Mouse (Mus musculus): Measurements from ENCODE around the gene Dhx8. TPM values are rescaled to one million over a fixed set of nuclear protein-coding genes. Genes with fewer than 3 reads are reported as not detected.
A peak's percentile ranks its signal among the peaks of the same experiment; 100 is the strongest.

The Dhx8 gene
- polyA plus RNA-seq, 1 experiment from 2014 or later, result 24.8 TPM

- DNase-seq (ENCODE audit: low read depth, low spot score), result no peak
- POLR2A ChIA-PET, result no interaction called here
- in situ Hi-C loops (cut with MboI; ENCODE audit: low pct_unique_long_range_greater_than_20kb), result no loop called here
These were observed 39.7 kb downstream of the Dhx8 start for GRCm38 (mm10) chr11:101772449-101772848.

GRCm38 (mm10) chr11:101776846-101777245 lies 44.1 kb downstream of the Dhx8 start:
- in situ Hi-C loops (cut with MboI; ENCODE audit: low pct_unique_long_range_greater_than_20kb), result no loop called here
- ATAC-seq, result no peak
- H3K27me3 ChIP-seq, result no peaks in the 10 kb centered on the region
- POLR2A ChIA-PET, result interaction anchor here (1.3 kb wide), 1 partner anchor 11 kb away, joined by 3 read pairs; no protein-coding TSS in a partner anchor
- CTCF ChIA-PET, result no interaction called here
- no peak for DNase-seq (ENCODE audit: low read depth, low spot score)
- TF ChIP-seq CTCF (IDR thresholded peaks at IDR 0.05), result no peak

More at GRCm38 (mm10) chr11:101772449-101772848, 39.7 kb downstream of the Dhx8 start:
- CTCF ChIA-PET, result no interaction called here
- no peak for TF ChIP-seq CTCF (IDR thresholded peaks at IDR 0.05)
- no peaks in the 10 kb centered on the region for H3K27me3 ChIP-seq
- ATAC-seq, result no peak

- ChIA-PET CTCF (interaction anchor here (1.1 kb wide), 1 partner anchor 30 kb away, joined by 3 read pairs; no protein-coding TSS in a partner anchor), POLR2A (no interaction called here)
- DNase-seq (ENCODE audit: low read depth, low spot score) (no peak), ATAC-seq (no peak)
- H3K27me3 ChIP-seq, result peaks cover 14% of the 10 kb centered on the region
- TF ChIP-seq CTCF (IDR thresholded peaks at IDR 0.05), result no peak
- in situ Hi-C loops (cut with MboI; ENCODE audit: low pct_unique_long_range_greater_than_20kb), result no loop called here
These were observed 50.4 kb downstream of the Dhx8 start for GRCm38 (mm10) chr11:101783135-101783534.

- POLR2A ChIA-PET, result no interaction called here
- CTCF ChIA-PET, result no interaction called here
- ATAC-seq, result no peak
- TF ChIP-seq CTCF (IDR thresholded peaks at IDR 0.05), result no peak
- in situ Hi-C loops (cut with MboI; ENCODE audit: low pct_unique_long_range_greater_than_20kb), result no loop called here
- peaks cover 14% of the 10 kb centered on the region for H3K27me3 ChIP-seq
- no peak for DNase-seq (ENCODE audit: low read depth, low spot score)
These were observed 50.9 kb downstream of the Dhx8 start for GRCm38 (mm10) chr11:101783584-101783983.

GRCm38 (mm10) chr11:101784072-101784471 lies 51.4 kb downstream of the Dhx8 start:
- TF ChIP-seq CTCF (IDR thresholded peaks at IDR 0.05), result no peak
- in situ Hi-C loops (cut with MboI; ENCODE audit: low pct_unique_long_range_greater_than_20kb), result no loop called here
- H3K27me3 ChIP-seq, result peaks cover 14% of the 10 kb centered on the region
- no peak for ATAC-seq
- no peak for DNase-seq (ENCODE audit: low read depth, low spot score)
- ChIA-PET CTCF (no interaction called here), POLR2A (no interaction called here)

- peak; percentile 45 for ATAC-seq
- H3K27me3 ChIP-seq, result peaks cover 14% of the 10 kb centered on the region
- CTCF ChIA-PET, result interaction anchor here (1.1 to 1.6 kb wide), 2 partner anchors 13 to 18 kb away, joined by 3 read pairs; no protein-coding TSS in a partner anchor
- POLR2A ChIA-PET, result interaction anchor here (0.8 kb wide), 1 partner anchor 9 kb away, joined by 5 read pairs; no protein-coding TSS in a partner anchor
- DNase-seq (ENCODE audit: low read depth, low spot score), result no peak
- in situ Hi-C loops (cut with MboI; ENCODE audit: low pct_unique_long_range_greater_than_20kb), result no loop called here
- TF ChIP-seq CTCF (IDR thresholded peaks at IDR 0.05), result no peak
These were observed 51.9 kb downstream of the Dhx8 start for GRCm38 (mm10) chr11:101784488-101785142.

- peak; percentile 78 for ATAC-seq
- DNase-seq (ENCODE audit: low read depth, low spot score), result peak; percentile 73
- H3K27me3 ChIP-seq, result peaks cover 14% of the 10 kb centered on the region
- CTCF ChIA-PET, result interaction anchor here (1.1 to 1.6 kb wide), 3 partner anchors 12 to 28 kb away, joined by 3 to 4 read pairs (median 3); no protein-coding TSS in a partner anchor
- no peak for TF ChIP-seq CTCF (IDR thresholded peaks at IDR 0.05)
- POLR2A ChIA-PET, result interaction anchor here (0.8 kb wide), 1 partner anchor 10 kb away, joined by 5 read pairs; no protein-coding TSS in a partner anchor
- in situ Hi-C loops (cut with MboI; ENCODE audit: low pct_unique_long_range_greater_than_20kb), result no loop called here
These were observed 52.6 kb downstream of the Dhx8 start, which contains the start of gene Etv4 for GRCm38 (mm10) chr11:101785143-101785851. TSS of gene Etv4 (minus strand) at chr11:101785371.

GRCm38 (mm10) chr11:101785852-101786205 lies 53.1 kb downstream of the Dhx8 start:
- in situ Hi-C loops (cut with MboI; ENCODE audit: low pct_unique_long_range_greater_than_20kb), result no loop called here
- ChIA-PET CTCF (interaction anchor here (1.1 to 1.6 kb wide), 3 partner anchors 11 to 27 kb away, joined by 3 to 4 read pairs (median 3); no protein-coding TSS in a partner anchor), POLR2A (interaction anchor here (0.8 kb wide), 1 partner anchor 11 kb away, joined by 5 read pairs; no protein-coding TSS in a partner anchor)
- H3K27me3 ChIP-seq, result peaks cover 14% of the 10 kb centered on the region
- no peak for TF ChIP-seq CTCF (IDR thresholded peaks at IDR 0.05)
- ATAC-seq, result no peak
- no peak for DNase-seq (ENCODE audit: low read depth, low spot score)

- TF ChIP-seq CTCF (IDR thresholded peaks at IDR 0.05), result no peak
- ATAC-seq (no peak), DNase-seq (ENCODE audit: low read depth, low spot score) (no peak)
- in situ Hi-C loops (cut with MboI; ENCODE audit: low pct_unique_long_range_greater_than_20kb), result no loop called here
- CTCF ChIA-PET, result interaction anchor here (1.5 kb wide), 1 partner anchor 27 kb away, joined by 4 read pairs; no protein-coding TSS in a partner anchor
- POLR2A ChIA-PET, result no interaction called here
- H3K27me3 ChIP-seq, result peaks cover 14% of the 10 kb centered on the region
These were observed 53.9 kb downstream of the Dhx8 start for GRCm38 (mm10) chr11:101786651-101787050.

GRCm38 (mm10) chr11:101787432-101787831 lies 54.7 kb downstream of the Dhx8 start:
- H3K27me3 ChIP-seq, result peaks cover 14% of the 10 kb centered on the region
- TF ChIP-seq CTCF (IDR thresholded peaks at IDR 0.05), result no peak
- DNase-seq (ENCODE audit: low read depth, low spot score) (no peak), ATAC-seq (no peak)
- CTCF ChIA-PET, result interaction anchor here (0.7 kb wide), 1 partner anchor 118 kb away, joined by 4 read pairs; no protein-coding TSS in a partner anchor
- in situ Hi-C loops (cut with MboI; ENCODE audit: low pct_unique_long_range_greater_than_20kb), result no loop called here
- POLR2A ChIA-PET, result interaction anchor here (0.7 kb wide), 1 partner anchor 19 kb away, joined by 3 read pairs; no protein-coding TSS in a partner anchor

Measured in Patski (cell line).